Mouse (Mus musculus) left cerebral cortex, adult 11 months (tissue): Measurements from ENCODE around the gene Fyb.

Source experiments
- DNase-seq: peaks from one replicate; pipeline ENCODE4 v3.0.0; 2022; ENCODE audit warnings: low spot score

Fyb gene

GRCm38 (mm10) chr15:6598626-6599025 lies 76.0 kb downstream of the Fyb start:
- no peak for DNase-seq

DNA sequence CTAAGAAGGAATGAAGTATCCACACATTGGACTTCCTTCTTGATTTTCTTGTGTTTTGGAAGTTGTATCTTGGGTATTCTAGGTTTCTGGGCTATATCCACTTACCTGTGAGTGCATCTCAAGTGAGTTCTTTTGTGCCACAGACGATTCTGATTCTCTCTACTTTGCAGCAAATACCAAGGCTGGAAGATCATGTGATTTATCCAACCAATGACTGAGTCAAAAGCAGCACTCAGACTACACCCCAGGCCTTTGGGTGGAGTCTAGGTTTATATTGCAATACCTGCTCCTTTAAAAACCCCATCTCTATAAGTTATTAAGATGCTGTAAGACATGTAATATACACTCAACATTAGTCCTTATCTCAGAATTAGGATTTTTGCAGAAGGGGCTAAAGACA lies 77.7 kb downstream of the Fyb start:
- no peak for DNase-seq

GRCm38 (mm10) chr15:6601330-6601729 lies 78.7 kb downstream of the Fyb start:
- no peak for DNase-seq

DNA sequence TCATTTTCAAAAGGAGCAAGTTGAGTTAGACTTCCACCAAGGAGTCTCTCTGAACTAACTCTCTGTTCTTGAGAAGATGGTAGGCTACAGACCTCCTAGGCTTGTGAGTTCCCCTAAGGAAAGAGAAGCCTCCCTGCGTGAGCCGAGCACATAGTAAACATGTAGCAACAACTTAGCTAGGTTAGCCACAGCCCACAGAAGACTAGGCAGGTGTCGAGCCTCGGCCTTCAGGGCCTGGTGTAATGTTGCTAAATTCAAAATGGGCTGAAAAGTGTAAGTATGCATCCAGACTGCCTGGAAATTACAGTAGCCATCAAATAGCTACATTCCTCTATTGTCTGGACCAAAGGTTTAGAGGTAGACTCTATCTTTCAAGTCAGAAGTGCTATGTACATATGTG lies 79.3 kb downstream of the Fyb start:
- DNase-seq, result no peak

DNA sequence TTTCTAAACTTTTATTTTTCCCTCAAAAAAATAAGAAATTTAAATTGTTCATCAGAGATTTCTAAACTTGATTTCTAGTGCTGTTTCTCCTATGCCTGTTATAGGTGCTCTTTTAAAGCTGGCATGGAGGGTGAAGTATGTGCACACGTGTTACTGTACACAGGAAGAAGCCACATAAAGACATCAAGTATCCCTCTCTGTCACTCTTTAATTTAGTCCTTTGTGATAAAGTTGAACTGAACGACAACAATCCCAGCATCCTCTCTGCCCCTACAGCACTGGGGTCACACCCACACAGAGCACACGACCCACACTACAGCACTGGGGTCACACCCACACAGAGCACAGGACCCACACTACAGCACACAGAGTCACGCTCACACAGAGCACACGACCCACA lies 88.0 kb downstream of the Fyb start:
- no peak for DNase-seq

DNA sequence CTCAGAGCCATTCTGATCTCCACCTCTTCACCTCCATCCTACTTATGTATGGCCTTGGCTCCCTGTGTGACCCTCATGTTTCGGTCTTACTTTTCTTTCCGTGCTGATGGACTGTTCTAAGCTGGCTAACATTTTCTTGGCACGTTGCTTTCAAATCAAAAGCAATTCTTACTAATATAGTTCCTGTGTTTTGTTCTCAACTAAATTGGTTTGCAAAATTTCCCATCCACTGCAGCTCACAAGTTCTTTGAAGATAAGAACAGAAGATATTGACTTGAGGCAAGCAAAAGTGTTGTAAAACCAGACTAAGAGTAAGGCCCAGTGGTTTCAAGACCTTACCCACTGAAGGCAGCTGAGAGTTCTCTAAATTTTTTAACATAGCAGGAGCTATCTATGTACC lies 90.2 kb downstream of the Fyb start:
- DNase-seq, result no peak

DNA sequence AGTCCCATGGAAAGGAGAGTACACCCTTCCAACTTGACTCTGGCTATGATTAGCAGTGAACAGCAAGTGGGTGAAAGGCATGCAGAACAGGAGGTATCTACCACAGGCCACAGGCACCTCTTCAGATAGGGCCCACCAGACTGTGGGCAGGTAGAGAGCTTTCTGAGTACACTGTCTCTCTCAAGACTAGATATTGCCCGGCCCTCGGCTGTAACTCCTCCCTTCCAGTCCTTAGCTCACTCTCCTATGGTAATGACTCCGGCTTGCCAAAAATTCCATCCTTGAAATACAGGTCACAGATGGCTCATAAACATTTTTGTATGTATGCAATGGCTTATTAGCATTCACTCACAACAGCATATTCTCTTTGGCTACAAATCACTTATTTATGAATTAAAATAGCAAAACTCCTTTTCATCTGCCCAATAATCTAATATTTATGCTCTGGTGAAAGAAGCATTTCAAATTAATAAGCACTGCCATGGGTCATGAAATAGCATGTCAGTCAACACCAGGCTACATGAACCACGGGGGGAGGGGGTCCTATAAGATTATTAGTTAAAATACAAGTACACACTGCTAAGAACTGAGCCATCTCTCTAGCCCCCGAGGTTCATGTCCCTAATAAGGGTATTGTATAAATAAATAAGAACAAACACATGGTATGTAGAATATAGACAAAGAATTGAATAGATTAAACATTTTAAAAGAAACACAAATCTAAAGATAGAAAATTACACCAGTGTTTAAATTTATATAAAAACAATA lies 93.9 kb downstream of the Fyb start:
- no peak for DNase-seq

DNA sequence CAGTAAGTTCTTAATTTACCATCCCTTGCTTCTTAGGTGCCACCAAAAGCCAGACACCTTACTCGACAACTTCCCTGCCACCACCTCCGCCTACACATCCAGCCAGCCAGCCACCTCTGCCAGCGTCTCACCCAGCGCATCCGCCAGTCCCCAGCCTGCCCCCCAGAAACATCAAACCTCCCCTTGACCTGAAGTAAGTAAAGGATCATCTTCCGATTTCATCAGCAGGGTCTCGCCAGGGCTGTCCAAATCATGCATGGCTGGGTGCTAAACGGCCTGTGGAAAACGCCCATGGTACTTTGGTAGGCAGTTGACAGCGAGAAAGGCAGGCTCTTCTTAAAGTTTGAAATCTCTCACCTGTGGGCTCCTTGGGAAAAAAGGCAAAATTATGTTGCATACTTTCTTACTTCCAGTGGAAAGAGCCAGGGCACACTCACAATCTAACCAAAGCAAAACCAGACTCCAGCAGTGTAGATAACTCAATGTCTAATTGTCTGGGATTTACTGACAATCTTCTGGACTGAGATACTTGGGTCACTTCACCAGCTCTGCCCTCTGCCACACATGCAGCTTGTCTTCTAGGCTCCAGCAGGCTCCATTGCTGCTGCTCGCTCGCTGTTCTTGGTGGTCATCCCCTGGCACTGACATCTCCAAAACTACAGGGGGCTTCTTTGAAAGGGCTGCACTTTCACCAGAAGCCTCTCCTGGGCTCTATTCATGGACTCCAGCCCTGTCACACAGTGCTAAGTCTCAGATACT lies 97.1 kb downstream of the Fyb start:
- DNase-seq, result no peak

- DNase-seq, result peak; percentile 51
Observed at GRCm38 (mm10) chr15:6622512-6622911, 99.9 kb downstream of the Fyb start.

- no peak for DNase-seq
Observed at GRCm38 (mm10) chr15:6623529-6624228, 101.0 kb downstream of the Fyb start.

GRCm38 (mm10) chr15:6624365-6625182 lies 101.9 kb downstream of the Fyb start:
- peak; percentile 3 for DNase-seq

DNA sequence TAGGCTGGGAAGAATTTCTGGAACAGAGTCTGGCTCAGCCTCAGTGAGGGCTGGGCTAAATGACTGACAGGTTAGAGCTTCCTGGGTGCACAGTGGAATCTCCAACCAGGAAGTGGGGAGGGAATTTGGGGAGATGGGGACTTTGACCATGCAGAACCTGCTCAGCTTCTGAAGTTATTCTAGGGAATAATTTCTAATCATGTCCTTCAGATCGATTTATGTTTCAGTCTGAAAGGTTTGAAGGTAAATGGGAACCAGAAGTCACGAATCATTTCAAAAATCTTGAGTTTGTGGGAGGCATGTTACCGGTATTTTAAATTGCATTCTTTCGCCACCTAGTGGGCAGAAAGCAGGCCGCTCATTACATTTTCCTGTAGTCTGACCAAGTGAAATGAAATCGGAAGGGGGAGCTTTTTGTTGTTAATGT lies 103.0 kb downstream of the Fyb start:
- DNase-seq, result peak; percentile 41

- DNase-seq, result no peak
Observed at GRCm38 (mm10) chr15:6626123-6626522, 103.5 kb downstream of the Fyb start.

- no peak for DNase-seq
Observed at GRCm38 (mm10) chr15:6628431-6629077, 105.9 kb downstream of the Fyb start.

GRCm38 (mm10) chr15:6629174-6629573 lies 106.5 kb downstream of the Fyb start:
- DNase-seq, result no peak

- DNase-seq, result no peak
Observed at GRCm38 (mm10) chr15:6635405-6635804, 112.8 kb downstream of the Fyb start.

DNA sequence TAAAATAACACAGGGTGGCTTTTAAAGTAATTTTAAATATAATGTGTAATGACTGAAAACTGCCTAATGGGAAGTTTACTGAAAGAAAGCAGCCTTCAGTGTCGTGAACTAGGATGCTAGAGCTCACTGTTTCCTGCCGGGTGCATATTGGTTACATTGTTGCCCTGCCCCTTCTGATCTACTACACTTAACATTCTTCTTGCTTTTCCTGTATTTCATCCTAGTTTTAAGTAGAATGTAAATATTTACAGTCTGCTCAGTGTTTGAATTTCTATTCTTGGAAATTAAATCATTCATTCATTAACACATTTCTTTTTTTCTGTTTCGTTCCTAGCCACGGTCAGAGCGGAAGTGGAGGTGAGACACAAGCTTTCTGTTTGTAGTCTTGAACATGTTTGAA lies 119.6 kb downstream of the Fyb start:
- DNase-seq, result no peak

GRCm38 (mm10) chr15:6645498-6645897 lies 122.8 kb downstream of the Fyb start:
- DNase-seq, result no peak

- DNase-seq, result no peak
Observed at GRCm38 (mm10) chr15:6647066-6647465, 124.4 kb downstream of the Fyb start.

DNA sequence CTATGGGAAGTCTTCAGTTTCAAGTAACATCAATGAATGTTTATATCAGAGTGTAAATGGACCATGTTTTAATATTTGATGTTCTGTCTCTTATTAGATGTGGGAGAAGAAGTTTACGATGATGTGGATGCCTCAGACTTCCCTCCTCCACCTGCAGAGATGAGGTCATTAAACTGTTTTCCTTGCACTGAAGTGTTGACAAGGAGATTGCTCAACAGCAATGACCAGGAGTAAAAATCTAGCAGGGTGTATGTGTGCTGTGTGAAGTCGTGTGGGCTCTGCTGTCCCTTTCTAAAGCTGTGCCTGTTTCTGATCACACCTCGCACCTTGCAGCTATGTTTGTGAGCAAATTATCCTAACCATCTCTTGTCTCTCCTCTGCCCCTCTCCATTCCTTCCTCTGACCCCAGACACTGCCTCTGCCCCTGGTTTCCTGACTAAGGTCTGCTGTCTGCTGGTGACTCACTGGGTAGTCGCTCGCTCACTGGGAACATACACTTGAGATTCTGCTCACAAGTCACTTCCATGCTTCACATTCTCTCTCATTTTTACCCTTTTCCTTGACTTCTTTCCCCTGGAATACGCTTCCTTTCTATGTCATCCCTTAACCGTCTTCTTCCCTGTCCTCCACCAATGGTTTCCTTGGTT lies 126.2 kb downstream of the Fyb start:
- no peak for DNase-seq

DNA sequence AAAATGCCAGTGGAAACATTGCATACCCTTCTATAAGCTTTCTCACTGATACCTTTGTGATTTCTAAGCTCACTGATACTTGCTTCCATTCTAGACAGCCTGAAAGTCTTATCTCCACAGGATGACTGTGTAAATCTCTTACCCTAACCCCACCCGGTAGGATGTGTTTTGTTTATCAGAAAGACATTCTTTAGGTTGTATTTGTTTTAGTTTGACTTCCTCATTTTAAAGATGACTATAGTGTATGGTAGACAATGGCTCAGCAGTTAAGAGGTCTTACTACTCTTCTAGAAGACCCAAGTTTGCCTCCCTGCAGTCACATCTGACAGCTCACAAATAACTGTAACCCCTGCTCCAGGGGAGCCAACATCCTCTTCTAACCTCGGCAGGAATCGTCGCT lies 130.4 kb downstream of the Fyb start:
- no peak for DNase-seq
